Mouse (Mus musculus) cortical plate, adult 2 months (tissue): Measurements from ENCODE around the gene Ctnnbl1. TPM values are rescaled to one million over a fixed set of nuclear protein-coding genes. Genes with fewer than 3 reads are reported as not detected.

Source experiments
- H3K27ac ChIP-seq: fragments of 200-500 bp; 2 replicates; pipeline ENCODE4 v1.5.1; 2012; ENCODE audit warnings: low read length, control low read depth, inconsistent platforms; ENCODE audit not compliant: insufficient read depth
- H3K4me1 ChIP-seq: fragments of 200-500 bp; 2 replicates; pipeline ENCODE4 v1.6.1; 2011; ENCODE audit warnings: low read length; ENCODE audit not compliant: control insufficient read depth, insufficient read depth
- H3K4me3 ChIP-seq: fragments of 200-500 bp; 2 replicates; pipeline ENCODE4 v1.5.1; 2011; ENCODE audit warnings: mild to moderate bottlenecking, low read length, control low read depth; ENCODE audit not compliant: insufficient read depth
- CTCF ChIP-seq: fragments of 200-500 bp; IDR thresholded peaks from 2 replicates; pipeline ENCODE4 v1.5.1; 2011; ENCODE audit warnings: mild to moderate bottlenecking, control low read depth, low read length; ENCODE audit not compliant: insufficient read depth; ENCODE audit errors: extremely low read depth
- POLR2A ChIP-seq: fragments of 200-500 bp; IDR thresholded peaks from 2 replicates; pipeline ENCODE4 v1.6.1; 2011; ENCODE audit warnings: mild to moderate bottlenecking, low read length, control low read depth; ENCODE audit not compliant: insufficient read depth; ENCODE audit errors: extremely low read depth
- polyA plus RNA-seq: library from polyadenylated mRNA; depleted of rRNA; stranded (reverse); fragments of >200 nt; gene quantifications from 2 replicates; pipeline ENCODE4 v1.2.3, GENCODE M21; 2012

The Ctnnbl1 gene
- polyA plus RNA-seq, 1 experiment = 25.8 TPM

- H3K27ac ChIP-seq = no peak overlapping the region
Measured at GRCm38 (mm10) chr2:157814116-157814964, 77.1 kb downstream of the Ctnnbl1 start.

GRCm38 (mm10) chr2:157814965-157815283 lies 77.7 kb downstream of the Ctnnbl1 start:
- Histone ChIP-seq H3K27ac (no peak overlapping the region), H3K4me1 (peaks cover 2% of the 10 kb centered on the region), H3K4me3 (no peak overlapping the region)
- TF ChIP-seq POLR2A = no peak
- TF ChIP-seq CTCF = no peak

More at GRCm38 (mm10) chr2:157814116-157814964, 77.1 kb downstream of the Ctnnbl1 start:
- Histone ChIP-seq H3K4me1 (peaks cover 2% of the 10 kb centered on the region), H3K4me3 (no peak overlapping the region)
- TF ChIP-seq CTCF = no peak
- TF ChIP-seq POLR2A = no peak

- H3K4me1 ChIP-seq = peaks cover 2% of the 10 kb centered on the region
- H3K27ac ChIP-seq = no peak overlapping the region
- no peak overlapping the region for H3K4me3 ChIP-seq
- TF ChIP-seq POLR2A (no peak), CTCF (no peak)
Measured at GRCm38 (mm10) chr2:157817672-157818071, 80.5 kb downstream of the Ctnnbl1 start.

GRCm38 (mm10) chr2:157818576-157819320 lies 81.5 kb downstream of the Ctnnbl1 start:
- H3K27ac ChIP-seq = no peak overlapping the region
- peaks cover 2% of the 10 kb centered on the region for H3K4me1 ChIP-seq
- TF ChIP-seq CTCF (no peak), POLR2A (no peak)
- H3K4me3 ChIP-seq = no peak overlapping the region

- no peak overlapping the region for H3K27ac ChIP-seq
- H3K4me3 ChIP-seq = no peak overlapping the region
- peaks cover 2% of the 10 kb centered on the region for H3K4me1 ChIP-seq
- TF ChIP-seq POLR2A (no peak), CTCF (no peak)
Measured at GRCm38 (mm10) chr2:157819401-157819800, 82.2 kb downstream of the Ctnnbl1 start.

- peaks cover 2% of the 10 kb centered on the region for H3K4me1 ChIP-seq
- TF ChIP-seq POLR2A (no peak), CTCF (no peak)
- H3K27ac ChIP-seq = no peak overlapping the region
- no peak overlapping the region for H3K4me3 ChIP-seq
Measured at GRCm38 (mm10) chr2:157821259-157821658, 84.1 kb downstream of the Ctnnbl1 start.

- H3K4me3 ChIP-seq = no peak overlapping the region
- H3K4me1 ChIP-seq = no peaks in the 10 kb centered on the region; the same call in 1 of the 2 replicates
- no peak overlapping the region for H3K27ac ChIP-seq
- TF ChIP-seq POLR2A = no peak
- no peak for TF ChIP-seq CTCF
Measured at GRCm38 (mm10) chr2:157823456-157823855, 86.3 kb downstream of the Ctnnbl1 start.

GRCm38 (mm10) chr2:157824249-157824648 lies 87.0 kb downstream of the Ctnnbl1 start:
- TF ChIP-seq CTCF (no peak), POLR2A (no peak)
- Histone ChIP-seq H3K4me1 (no peaks in the 10 kb centered on the region; the same call in 1 of the 2 replicates), H3K4me3 (no peak overlapping the region), H3K27ac (no peak overlapping the region)

- Histone ChIP-seq H3K4me3 (no peak overlapping the region), H3K4me1 (no peaks in the 10 kb centered on the region)
- TF ChIP-seq POLR2A = no peak
- no peak for TF ChIP-seq CTCF
Measured at GRCm38 (mm10) chr2:157830101-157830500, 92.9 kb downstream of the Ctnnbl1 start.

GRCm38 (mm10) chr2:157830620-157831354 lies 93.6 kb downstream of the Ctnnbl1 start:
- H3K27ac ChIP-seq = no peak overlapping the region
- no peaks in the 10 kb centered on the region for H3K4me1 ChIP-seq
- H3K4me3 ChIP-seq = no peak overlapping the region
- TF ChIP-seq CTCF (no peak), POLR2A (no peak)

More at GRCm38 (mm10) chr2:157830101-157830500, 92.9 kb downstream of the Ctnnbl1 start:
- H3K27ac ChIP-seq = no peak overlapping the region
